Mouse (Mus musculus): Measurements from ENCODE around the gene Nr2e1.

Gene Nr2e1

DNA sequence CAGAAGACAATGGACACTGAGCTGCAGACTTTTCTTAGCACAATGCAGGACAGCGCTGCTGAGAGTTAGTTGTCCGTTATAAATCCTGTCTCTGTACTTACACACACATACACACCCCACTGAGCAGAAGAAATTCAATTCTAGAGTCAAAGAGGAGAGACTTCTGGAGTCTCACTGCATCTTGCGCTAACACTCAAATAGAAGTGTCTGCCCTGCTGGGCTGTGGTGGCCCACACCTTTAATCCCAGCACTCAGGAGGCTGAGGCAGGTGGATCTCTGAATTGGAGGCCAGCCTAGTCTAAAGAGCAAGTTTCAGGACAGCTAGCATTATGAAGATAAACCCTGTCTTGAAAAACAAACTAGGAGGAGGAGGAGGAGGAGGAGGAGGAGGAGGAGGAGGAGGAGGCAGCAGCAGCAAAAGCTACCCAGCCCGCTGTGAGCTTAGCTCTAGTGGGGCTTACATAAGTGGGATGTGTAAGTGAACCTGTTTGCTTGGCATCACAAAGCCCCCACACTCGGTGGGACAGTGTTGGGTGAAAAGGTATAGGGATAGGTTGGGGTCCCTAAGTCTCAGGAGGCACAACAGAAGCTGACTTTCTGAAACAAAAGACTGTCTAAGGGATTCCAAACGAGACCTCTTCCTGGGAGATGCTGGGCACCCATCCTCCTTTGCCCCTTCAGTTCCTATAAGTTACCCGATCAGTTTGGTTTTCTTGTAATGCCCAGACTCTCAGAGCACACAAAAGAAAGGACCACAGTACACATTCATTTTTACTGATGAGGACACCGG lies 4.7 kb upstream of the Nr2e1 start:
- CTCF ChIA-PET: no interaction called here

DNA sequence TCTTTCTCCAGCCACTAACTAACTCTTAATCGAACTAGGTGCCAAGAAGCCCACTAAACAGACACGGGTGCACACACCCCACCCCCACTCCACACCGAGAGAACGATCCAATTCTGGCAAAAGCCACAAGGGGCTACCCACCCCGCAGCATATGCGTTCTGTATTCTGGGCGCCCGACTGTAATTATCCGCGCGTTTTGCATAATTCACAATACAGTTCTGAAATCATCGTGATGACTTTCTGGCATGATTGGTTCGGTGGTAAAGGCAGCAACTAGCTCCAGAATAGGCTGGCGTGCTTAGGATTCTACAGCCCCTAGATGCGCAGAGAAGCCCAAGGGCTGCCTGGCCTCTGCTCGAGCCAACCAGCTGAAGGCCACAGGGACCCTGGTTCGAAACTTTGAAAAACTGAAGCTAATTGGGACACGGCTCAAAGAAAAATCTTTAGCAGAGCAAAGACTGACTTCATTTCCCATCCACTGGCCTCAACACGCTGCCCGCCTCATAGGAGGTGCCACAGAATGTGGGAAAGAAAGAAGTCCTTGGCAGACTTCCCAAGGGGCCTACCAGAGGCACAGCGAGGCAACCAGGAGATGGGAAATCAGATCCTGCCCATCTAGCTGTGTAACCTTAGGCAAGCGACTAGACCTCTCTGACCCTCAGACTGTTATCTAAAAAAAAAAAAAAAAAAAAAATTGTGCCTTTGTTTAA lies 2.3 kb upstream of the Nr2e1 start:
- CTCF ChIA-PET: no interaction called here

DNA sequence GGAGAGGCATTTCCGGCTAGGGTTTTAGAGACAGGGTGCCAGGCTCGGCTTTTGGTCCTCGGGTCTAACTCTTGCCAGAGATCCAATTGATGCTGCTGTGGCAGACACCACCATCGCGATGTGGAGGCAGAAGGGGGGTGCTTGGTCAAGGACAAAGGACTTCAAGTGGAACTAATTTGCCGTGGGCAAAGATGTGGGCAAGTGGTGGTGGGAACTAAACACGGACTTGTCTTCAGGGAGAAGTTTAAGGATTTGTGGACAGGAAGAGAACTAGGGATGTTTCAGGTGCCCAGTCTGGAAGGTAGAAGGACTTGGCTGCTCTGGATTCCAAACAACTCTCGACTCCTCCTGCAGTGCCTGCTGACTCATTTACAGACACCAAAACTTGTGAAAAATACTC lies 1.7 kb upstream of the Nr2e1 start:
- CTCF ChIA-PET: no interaction called here

DNA sequence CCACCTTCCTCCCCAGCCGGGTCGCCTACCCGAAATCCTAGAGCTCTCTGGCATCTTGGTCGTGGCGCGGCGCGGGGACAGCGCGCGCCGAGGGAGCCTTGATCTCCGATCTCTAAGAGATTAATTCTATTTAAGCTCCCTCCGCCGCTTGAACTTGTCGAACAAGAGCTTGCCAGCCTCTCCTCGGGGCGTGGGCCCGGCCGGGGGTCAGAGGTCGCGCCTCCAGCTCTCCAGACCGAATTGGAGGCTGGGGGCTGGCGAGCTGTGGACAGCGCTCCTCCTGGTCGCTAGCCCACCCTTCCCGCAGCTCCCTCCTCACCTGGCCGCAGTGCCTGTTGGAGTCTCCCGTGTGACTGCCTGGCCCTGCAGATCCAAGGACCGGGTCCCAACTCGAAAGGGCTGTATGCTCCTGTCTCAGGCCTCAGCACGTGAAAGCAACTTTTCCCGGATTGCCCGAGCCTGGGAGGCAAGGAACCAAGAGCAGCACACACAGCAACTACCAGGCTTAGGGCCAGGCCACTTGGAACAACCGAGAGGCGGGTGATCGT lies 1.1 kb upstream of the Nr2e1 start:
- CTCF ChIA-PET: no interaction called here

DNA sequence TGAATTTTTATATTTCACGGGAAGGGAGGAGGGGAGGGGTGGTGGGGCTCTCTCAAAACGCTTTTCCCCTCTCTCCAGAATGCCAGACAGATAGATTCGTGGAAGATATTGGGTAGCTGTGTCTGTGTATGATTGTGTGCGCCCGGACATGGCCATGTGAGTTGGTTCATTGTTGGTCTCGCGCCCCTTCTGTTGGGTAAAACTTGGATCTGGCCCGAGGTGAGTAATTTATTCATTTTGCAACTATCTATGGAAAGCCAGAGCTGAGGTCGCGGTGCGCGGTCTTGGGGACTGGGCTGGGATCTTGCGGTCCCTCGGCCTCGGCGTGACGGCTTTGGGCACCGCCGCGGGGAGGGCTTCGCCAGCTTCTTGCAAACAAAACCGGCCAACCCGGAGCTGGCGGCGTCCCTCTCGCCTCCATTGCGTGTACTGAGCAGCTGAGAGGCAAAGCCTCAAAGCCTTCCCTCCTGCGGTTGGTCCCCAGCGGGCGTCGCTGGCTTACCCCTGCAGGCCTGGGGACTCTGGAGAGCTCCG lies 537 bp upstream of the Nr2e1 start:
- CTCF ChIA-PET: no interaction called here

DNA sequence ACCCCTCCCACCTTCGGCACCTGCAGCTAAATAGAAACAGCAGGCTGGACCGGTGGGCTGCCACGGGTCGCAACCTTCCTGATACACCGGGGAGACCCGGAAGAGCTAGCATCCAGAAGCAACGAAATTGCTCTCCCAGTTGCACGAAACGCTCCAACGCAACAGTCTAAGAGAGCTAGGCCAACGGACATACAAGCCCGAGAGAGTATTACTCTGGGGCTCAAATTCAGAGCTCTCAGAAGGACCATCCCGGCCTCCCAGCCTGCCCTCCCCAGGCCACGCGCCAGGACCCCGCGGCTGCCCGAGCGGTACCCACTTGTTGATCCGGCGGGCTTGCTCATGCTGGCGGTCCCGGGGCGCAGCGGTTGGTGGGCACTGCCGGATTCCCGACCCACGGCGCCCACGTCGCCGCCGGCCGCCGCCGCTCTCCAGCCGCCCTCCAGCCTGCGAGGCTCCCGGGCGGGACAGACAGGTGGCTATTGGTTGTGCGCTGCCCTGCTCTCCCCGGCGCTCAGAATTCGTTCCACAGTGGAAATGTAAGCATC lies 794 bp downstream of the Nr2e1 start:
- CTCF ChIA-PET: interaction anchor here (0.6 kb wide), 1 partner anchor 61 kb away, joined by 3 read pairs; no protein-coding TSS in a partner anchor

DNA sequence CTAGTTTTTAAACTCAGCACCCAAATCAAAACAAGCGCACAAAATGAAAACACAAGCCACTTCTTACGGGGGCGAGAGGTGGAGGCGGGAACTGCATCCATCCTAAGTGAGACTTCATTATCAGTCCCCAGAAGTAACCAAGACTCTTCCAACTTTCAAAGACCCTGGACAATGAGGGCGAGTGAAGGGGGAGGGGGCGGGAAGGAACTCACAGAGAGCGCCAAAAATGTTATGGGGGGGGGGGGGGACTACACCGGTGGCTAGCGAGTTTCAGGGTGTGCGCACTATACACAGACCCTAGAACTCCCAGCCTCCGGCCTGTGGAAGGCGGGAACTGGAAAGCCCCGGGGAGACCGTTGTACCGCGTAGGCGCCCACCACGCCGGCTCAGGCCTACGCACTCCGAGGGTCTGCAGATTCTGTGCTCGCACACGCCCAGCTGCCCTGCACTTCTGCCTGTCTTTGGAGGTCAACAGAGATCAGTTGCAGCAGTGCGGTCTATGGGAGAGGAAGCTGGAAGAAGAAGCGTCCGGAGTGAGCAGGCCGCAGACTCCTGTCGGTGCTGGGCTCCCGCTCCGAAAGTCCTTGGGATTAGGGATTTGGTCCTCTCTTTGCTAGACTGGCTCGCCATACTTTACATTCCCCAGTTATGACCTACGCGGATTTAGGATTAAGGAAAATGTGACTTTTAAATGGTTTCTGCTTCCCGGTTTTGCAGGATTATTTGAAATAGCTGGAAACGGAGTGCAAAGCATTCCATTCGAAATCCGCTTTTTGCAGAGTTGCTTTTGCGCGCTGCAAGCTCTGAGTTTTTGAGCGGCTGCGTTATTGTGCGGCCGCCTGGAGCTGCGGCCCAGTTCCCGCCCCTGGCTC lies 1.5 kb downstream of the Nr2e1 start:
- CTCF ChIA-PET: interaction anchor here (0.6 to 0.7 kb wide), 2 partner anchors 60 to 274 kb away, joined by 3 to 4 read pairs; no protein-coding TSS in a partner anchor

DNA sequence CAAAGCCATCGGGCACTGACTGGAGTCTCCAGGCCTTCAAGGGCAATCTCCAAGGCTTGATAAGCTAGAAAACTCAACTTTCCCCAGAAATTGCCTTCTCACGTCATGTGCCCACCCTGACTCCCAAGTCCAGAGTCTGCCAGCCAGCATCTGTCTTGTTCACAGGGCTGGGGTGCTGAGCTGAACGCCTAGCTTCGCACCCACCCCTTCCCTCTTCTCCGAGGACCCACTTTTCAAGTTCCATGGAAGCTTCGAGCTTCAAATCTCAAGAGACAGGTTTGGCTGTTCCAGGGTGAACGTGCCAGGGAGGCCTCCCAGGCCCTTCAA lies 2.5 kb downstream of the Nr2e1 start:
- CTCF ChIA-PET: interaction anchor here (0.7 kb wide), 1 partner anchor 275 kb away, joined by 4 read pairs; no protein-coding TSS in a partner anchor

DNA sequence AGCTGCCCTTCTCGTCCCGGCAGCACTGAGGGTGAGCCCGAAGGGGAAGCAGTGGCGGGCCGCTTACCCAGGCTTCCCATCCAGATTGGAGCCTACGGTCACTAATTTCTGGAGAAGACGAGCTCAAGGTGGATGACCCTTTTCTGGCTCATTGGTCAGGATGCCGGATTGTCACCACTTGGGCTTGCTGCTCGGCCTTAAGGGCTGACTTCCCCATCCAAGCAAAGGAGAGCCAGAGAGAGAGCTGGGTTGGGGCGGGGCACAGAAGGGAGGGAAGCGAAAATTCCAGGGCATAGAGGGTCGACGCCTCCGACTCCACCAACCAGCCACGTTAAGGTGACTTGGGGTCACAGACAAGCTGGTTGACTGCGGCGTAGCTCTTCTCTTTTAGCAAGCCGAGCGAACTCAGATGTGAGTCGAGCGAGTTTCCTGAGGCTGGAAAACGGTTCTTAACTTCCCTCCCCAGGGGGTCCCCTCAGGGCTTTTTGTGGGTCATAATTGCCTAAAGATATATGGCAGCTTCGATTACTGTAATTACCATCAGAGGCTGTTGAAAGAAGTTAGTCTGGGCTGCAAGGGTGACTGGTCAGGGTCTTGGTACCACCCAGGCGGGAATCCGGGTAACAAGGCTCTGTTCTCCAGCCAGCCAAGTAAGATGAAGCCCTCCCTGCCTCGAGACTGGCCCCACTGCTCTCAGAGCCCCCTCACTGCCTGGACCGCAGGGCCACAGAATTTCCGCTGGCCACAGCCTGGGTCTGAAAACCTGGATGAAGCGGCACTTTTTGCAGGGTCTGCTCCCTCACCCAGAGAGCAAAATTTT lies 3.1 kb downstream of the Nr2e1 start:
- CTCF ChIA-PET: no interaction called here

DNA sequence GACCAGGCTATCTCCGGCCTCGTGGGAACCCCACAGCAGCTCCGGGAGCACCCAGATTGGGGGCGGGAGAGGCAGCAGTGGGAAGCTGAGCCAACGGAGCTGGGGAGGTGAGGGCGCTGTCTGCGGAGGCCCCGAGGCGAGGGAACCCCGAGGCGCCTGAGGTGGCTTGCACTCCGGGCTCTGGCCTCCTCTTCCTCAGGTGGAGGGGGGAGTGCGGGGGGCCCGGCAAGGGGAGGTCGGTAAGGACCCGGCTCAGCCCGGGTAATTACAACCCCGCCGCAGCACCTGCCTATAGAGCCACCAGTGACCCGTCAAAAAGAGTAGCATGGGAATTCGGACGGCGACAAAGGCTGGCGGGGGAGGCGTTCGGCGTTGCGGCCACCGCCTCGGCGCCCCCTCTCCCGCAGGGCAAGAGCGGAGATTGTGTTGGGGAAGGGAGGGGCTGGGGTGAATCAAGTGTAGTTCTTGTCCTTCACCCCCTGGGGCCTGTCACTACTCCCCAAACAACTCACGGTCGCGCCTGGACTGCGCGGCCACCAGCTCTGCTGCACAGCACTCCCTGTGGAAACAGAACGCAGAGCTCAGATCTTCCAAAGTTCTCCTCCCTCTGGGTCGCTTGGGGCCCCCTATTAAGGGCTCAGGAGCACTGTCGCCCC lies 3.8 kb downstream of the Nr2e1 start:
- CTCF ChIA-PET: no interaction called here

DNA sequence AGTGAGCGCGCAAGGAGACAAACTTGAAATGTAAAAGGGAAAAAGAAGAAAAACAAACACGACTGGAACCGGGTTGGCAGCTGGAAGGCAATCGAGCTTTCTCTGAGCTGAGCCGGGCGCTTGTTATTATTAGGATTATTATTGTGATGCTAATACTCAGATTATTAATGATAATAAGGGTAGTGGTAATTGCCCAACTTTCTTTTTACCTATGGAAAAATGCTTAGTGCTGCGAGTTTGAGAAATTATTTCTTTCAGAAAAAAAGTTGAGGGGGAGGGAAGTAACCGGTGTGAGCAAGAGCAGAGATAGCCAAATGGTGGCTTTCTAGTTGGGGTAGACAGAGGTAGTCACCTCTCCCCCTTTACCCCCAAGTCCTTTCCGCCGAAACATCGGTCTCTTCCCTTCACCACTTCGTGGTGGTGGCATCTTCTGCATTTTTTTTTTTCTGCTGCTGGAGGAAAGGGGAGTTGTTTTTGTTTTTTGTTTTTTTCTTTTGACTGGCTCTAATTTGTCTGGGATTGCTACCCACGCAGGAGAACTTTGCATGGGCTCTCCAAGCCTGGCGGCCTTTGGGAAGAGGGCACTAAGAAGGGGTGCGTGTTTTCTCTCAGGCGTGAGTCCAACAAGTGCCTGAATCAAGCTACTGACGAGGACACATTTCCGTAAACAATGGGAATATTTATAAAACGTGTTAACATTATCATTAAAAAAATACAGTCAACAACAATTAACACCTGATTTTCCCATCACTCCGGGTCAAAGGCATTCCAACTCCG lies 4.5 kb downstream of the Nr2e1 start:
- CTCF ChIA-PET: interaction anchor here (0.6 kb wide), 1 partner anchor 964 kb away, joined by 5 read pairs; no protein-coding TSS in a partner anchor

DNA sequence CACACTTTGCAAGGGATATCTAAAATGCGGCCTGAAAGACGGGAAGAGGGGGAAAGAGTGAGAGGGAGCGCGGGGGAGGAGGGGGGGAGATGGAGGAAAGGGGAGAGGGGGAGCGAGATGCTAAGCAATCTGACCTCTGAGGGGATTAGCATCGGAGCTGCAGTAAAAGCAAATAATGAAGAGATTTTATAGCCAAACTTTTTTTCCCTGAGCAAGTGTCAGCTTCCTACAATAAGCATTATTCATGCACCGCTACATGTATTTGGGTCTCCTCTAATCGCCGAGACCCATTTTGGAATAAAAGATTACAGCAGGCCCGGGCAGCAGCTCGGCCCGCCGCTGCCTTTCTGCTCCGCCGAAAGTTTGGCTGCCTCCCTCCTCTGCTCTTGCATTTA lies 5.2 kb downstream of the Nr2e1 start:
- CTCF ChIA-PET: interaction anchor here (0.6 to 0.8 kb wide), 2 partner anchors 124 to 965 kb away, joined by 5 to 7 read pairs; no protein-coding TSS in a partner anchor

DNA sequence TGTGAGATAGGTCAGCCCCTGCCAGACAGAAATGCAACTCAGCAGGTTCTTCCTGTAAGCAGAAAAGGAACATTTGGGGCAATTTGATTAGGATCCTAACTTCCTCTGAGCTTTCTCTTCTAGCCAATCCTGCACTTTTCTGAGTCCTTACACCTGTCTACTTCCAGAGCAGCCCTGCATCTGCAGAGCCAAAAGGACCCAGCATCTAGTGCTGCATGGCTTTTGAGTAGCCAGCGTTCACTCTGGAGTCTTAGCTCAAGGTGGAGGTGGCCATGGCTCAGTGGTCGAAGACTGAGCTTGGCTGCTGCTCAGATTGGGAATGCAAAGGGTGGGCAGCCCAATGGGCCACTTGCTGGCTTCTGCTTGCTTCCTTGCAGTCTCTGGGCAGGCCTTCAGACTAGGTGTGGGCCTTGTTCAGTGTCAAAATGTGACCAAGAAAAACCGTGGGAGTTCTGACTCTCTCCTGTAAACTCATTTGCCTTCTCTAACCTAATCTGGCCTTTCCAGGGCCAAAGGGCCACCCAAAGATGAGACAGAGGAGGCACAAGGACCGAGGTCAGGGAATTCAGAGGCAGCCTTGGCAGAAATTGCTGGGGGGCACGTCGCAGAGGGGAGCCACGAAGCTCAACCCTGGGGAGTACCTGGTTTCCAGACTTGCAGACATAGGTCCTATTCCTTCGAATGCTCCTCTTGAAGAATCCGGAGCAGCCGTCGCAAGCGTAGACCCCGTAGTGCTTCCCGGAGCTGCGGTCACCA lies 5.7 kb downstream of the Nr2e1 start:
- CTCF ChIA-PET: interaction anchor here (0.6 to 0.8 kb wide), 2 partner anchors 124 to 966 kb away, joined by 5 to 7 read pairs; no protein-coding TSS in a partner anchor

DNA sequence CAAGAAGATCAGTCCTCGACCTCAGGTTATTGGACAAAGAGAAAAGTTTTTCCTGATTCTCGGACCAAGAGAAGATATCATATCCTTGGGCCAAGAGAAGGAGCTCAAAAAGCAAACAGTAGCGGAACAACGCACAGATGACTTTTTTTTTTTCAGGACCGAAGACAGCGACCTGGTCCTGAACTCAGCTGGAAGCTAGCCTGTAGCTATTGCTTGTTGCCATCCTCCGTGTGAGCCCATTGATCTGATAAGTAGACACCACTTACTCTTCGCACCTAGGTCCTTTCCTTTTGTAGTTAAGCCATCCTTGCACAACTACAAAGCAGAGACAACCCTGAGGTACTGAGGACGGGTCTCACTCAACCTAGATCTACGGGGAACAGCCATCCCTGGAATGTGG lies 8.8 kb downstream of the Nr2e1 start:
- CTCF ChIA-PET: no interaction called here

DNA sequence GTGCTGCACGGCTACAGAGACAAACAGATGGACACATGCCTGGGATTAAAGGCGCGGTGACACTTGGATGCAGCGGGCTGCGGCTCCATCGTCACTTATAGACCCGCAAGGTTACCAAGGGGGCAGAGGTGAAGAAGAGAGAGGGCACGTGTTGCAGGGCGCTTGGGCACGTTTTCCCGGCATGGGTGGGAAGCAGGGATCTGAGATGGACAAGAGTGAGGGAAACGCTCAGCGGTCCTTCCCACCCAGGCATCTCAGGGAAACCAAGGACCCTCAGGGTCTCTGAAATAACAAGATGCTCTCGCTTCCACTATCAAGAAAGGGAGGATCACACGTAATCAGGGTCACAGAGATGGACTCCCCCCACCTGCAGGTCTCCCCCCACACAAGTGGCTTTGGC lies 10.5 kb downstream of the Nr2e1 start:
- CTCF ChIA-PET: no interaction called here

DNA sequence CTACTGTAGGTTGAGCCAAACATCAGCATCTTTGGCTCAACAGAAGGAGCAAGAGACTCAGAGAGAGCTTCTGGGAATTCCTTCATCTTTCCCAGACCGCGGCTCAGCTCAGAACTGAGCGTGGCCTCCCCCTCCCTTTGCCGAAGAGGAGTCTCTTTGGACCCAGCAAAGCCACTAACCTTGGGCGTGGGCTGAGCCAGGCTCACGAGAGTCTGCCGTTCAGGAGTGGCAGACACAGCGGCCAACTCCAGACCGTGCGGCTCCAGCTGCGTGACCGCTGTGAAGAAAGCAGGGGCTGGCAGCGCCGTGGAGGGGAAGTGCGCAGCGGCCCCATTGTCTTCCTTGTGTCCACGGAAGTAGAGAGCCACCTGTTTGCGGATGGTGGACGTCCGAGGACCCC lies 10.9 kb downstream of the Nr2e1 start:
- CTCF ChIA-PET: interaction anchor here (0.6 kb wide), 1 partner anchor 15 kb away, joined by 3 read pairs; no protein-coding TSS in a partner anchor

DNA sequence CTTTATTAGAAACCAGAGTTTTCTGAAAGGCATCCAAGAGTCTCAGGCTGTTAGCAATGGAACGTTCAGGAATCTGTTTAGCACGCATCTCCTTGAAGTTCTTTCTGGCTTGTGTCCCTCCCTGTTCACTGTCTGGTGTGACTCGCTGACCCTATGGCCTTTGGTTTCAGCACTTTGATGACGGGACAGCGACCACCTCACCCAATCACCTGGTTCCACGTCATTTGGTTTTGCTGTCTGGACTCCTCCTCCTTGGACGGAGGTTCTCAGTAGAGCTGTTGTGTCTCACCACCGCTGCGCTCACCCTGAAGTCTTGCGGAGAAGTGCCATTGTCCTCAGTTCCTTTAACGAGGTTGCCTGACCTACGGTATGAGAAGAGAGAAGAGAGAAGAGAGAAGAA lies 21.2 kb downstream of the Nr2e1 start:
- CTCF ChIA-PET: no interaction called here

DNA sequence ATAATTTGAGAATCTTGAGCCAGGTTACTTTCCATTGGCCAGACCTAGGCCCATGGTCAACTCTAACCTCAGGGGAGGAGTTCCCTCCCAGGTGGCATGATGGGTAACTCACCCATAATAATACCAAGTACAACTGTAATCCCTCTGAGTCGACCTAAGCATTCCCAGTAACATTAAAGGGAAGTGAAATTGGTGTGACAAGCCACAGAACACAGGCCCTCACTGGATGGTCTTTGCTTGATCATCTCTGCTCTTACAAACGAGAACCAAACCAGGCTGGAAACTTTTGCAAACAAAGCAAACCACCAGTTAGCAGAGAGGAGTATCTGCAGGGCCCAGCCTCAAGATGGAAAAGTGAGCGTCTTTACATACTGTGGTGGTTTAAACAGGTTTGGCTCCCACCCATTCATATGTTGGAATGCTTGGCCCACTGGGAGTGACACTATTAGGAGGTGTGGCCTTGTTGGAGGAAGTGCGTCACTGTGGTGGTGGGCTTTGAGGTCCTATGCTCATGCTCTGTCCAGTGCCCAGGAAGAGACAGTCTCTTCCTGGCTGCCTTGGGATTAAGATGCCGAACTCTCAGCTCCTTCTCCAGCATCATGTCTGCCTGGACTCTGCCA lies 23.7 kb downstream of the Nr2e1 start:
- CTCF ChIA-PET: no interaction called here
